Mouse (Mus musculus): ENCODE data around the gene Spin1. TPM values are rescaled to one million over a fixed set of nuclear protein-coding genes. Genes with fewer than 3 reads are reported as not detected.

Gene Spin1
- total RNA-seq, 2 experiments from 2014 or later, result 56.7 to 61.8 TPM

GRCm38 (mm10) chr13:51128417-51128816 is 27.7 kb downstream of the Spin1 start:
- DNase-seq, result no peak
- intact Hi-C loops (cut with DNase I), result no loop called here

GRCm38 (mm10) chr13:51131179-51131578 is 30.5 kb downstream of the Spin1 start:
- DNase-seq, result no peak
- intact Hi-C loops (cut with DNase I), result no loop called here

GRCm38 (mm10) chr13:51136315-51136714 is 35.6 kb downstream of the Spin1 start:
- DNase-seq, result no peak
- intact Hi-C loops (cut with DNase I), result no loop called here

- intact Hi-C loops (cut with DNase I), result no loop called here
- no peak for DNase-seq
These were observed 36.5 kb downstream of the Spin1 start for GRCm38 (mm10) chr13:51136996-51137701.

GRCm38 (mm10) chr13:51137702-51138031 is 37.0 kb downstream of the Spin1 start:
- DNase-seq, result no peak

GRCm38 (mm10) chr13:51147106-51147505 is 46.4 kb downstream of the Spin1 start:
- intact Hi-C loops (cut with DNase I), result no loop called here
- DNase-seq, result no peak

More at GRCm38 (mm10) chr13:51137702-51138031, 37.0 kb downstream of the Spin1 start:
- intact Hi-C loops (cut with DNase I), result no loop called here

- intact Hi-C loops (cut with DNase I), result no loop called here
- no peak for DNase-seq
These were observed 52.4 kb downstream of the Spin1 start for GRCm38 (mm10) chr13:51152966-51153669.

GRCm38 (mm10) chr13:51153670-51154030 is 53.0 kb downstream of the Spin1 start:
- intact Hi-C loops (cut with DNase I), result no loop called here
- DNase-seq, result no peak

- intact Hi-C loops (cut with DNase I), result no loop called here
- peak; percentile 48 to 49 for DNase-seq
These were observed 54.7 kb downstream of the Spin1 start for GRCm38 (mm10) chr13:51155178-51156013.

- intact Hi-C loops (cut with DNase I), result no loop called here
- DNase-seq, result no peak
These were observed 55.3 kb downstream of the Spin1 start for GRCm38 (mm10) chr13:51156014-51156386.

GRCm38 (mm10) chr13:51157291-51157690 is 56.6 kb downstream of the Spin1 start:
- DNase-seq, result no peak
- intact Hi-C loops (cut with DNase I), result no loop called here

- intact Hi-C loops (cut with DNase I), result no loop called here
- no peak for DNase-seq
These were observed 61.0 kb downstream of the Spin1 start for GRCm38 (mm10) chr13:51161672-51162071.

- intact Hi-C loops (cut with DNase I), result no loop called here
- DNase-seq, result no peak
These were observed 61.6 kb downstream of the Spin1 start for GRCm38 (mm10) chr13:51162246-51162645.

- no peak for DNase-seq
- intact Hi-C loops (cut with DNase I), result no loop called here
These were observed 66.0 kb downstream of the Spin1 start for GRCm38 (mm10) chr13:51166711-51167110.

GRCm38 (mm10) chr13:51170215-51170614 is 69.5 kb downstream of the Spin1 start:
- DNase-seq, result peak; percentile 41 to 49

GRCm38 (mm10) chr13:51170691-51171680 is 70.3 kb downstream of the Spin1 start, which contains the start of gene Nxnl2:
Gene Nxnl2 (plus strand): TSS chr13:51171022.
- intact Hi-C loops (cut with DNase I), result loop anchor here (5.0 kb wide), 2 partner anchors 69 to 209 kb away; partner anchors contain the start of gene Spin1

More at GRCm38 (mm10) chr13:51170215-51170614, 69.5 kb downstream of the Spin1 start:
- intact Hi-C loops (cut with DNase I), result loop anchor here (5.0 kb wide), 2 partner anchors 68 to 208 kb away; partner anchors contain the start of gene Spin1

GRCm38 (mm10) chr13:51172601-51173000 is 71.9 kb downstream of the Spin1 start:
- intact Hi-C loops (cut with DNase I), result loop anchor here (5.0 kb wide), 2 partner anchors 70 to 210 kb away; partner anchors contain the start of gene Spin1

More at GRCm38 (mm10) chr13:51170691-51171680, 70.3 kb downstream of the Spin1 start, which contains the start of gene Nxnl2:
- peak; percentile 56 to 61 for DNase-seq

GRCm38 (mm10) chr13:51178932-51179331 is 78.3 kb downstream of the Spin1 start:
- intact Hi-C loops (cut with DNase I), result no loop called here
- no peak for DNase-seq

More at GRCm38 (mm10) chr13:51172601-51173000, 71.9 kb downstream of the Spin1 start:
- DNase-seq, result no peak

GRCm38 (mm10) chr13:51179362-51179761 is 78.7 kb downstream of the Spin1 start:
- intact Hi-C loops (cut with DNase I), result no loop called here
- no peak for DNase-seq

- intact Hi-C loops (cut with DNase I), result no loop called here
- DNase-seq, result no peak
These were observed 81.6 kb downstream of the Spin1 start for GRCm38 (mm10) chr13:51182236-51182635.

All from heart, postnatal 10 days (tissue).